Mouse (Mus musculus): ENCODE data around the gene D930020B18Rik.

- no peak for TF ChIP-seq EP300 (IDR thresholded peaks at IDR 0.05; ENCODE audit: low read depth)
- TF ChIP-seq CTCF (IDR thresholded peaks at IDR 0.05; ENCODE audit: low read depth), result no peak
Measured at GRCm38 (mm10) chr10:121742336-121742735, 100.9 kb downstream of the D930020B18Rik start.

All from heart, postnatal 0 days (tissue).